Mouse (Mus musculus): ENCODE results near the gene Arhgdia.
"Not testable (repeated sequence)": the region's sequence is repeated elsewhere in the genome, so short reads cannot be mapped to it uniquely, and the experiment has no call there.

The Arhgdia gene

GRCm38 (mm10) chr11:120613976-120614375 lies 32.6 kb upstream of the Arhgdia start:
- peak in 1 of 2 experiments; percentile 43 for DNase-seq (ENCODE audit: inconsistent age in 2 of 2, low spot score in 1 of 2)

GRCm38 (mm10) chr11:120613481-120613972 lies 32.1 kb upstream of the Arhgdia start:
- peak in 1 of 2 experiments; percentile 30 for DNase-seq (ENCODE audit: inconsistent age in 2 of 2, low spot score in 1 of 2)

GRCm38 (mm10) chr11:120612763-120613162 lies 31.3 kb upstream of the Arhgdia start:
- DNase-seq (ENCODE audit: inconsistent age in 2 of 2, low spot score in 1 of 2): peak; percentile 72 to 87

GRCm38 (mm10) chr11:120610477-120611046 lies 29.1 kb upstream of the Arhgdia start:
- peak in 1 of 2 experiments; percentile 32 for DNase-seq (ENCODE audit: inconsistent age in 2 of 2, low spot score in 1 of 2)

GRCm38 (mm10) chr11:120609250-120609649 lies 27.8 kb upstream of the Arhgdia start:
- peak; percentile 66 to 81 for DNase-seq (ENCODE audit: inconsistent age in 2 of 2, low spot score in 1 of 2)

GRCm38 (mm10) chr11:120608241-120609034 lies 27.0 kb upstream of the Arhgdia start, which contains the start of gene Npb:
Gene Npb (plus strand): TSS chr11:120608477.
- DNase-seq (ENCODE audit: inconsistent age in 2 of 2, low spot score in 1 of 2): no peak

GRCm38 (mm10) chr11:120606764-120607163 lies 25.3 kb upstream of the Arhgdia start:
- DNase-seq (ENCODE audit: inconsistent age in 2 of 2, low spot score in 1 of 2): peak in 1 of 2 experiments; percentile 70

GRCm38 (mm10) chr11:120605667-120606066 lies 24.2 kb upstream of the Arhgdia start:
- peak; percentile 45 to 75 for DNase-seq (ENCODE audit: inconsistent age in 2 of 2, low spot score in 1 of 2)

- no peak for DNase-seq (ENCODE audit: inconsistent age in 2 of 2, low spot score in 1 of 2)
Observed at GRCm38 (mm10) chr11:120603545-120603944, 22.1 kb upstream of the Arhgdia start.

- DNase-seq (ENCODE audit: inconsistent age in 2 of 2, low spot score in 1 of 2): no peak
Observed at GRCm38 (mm10) chr11:120600716-120601115, 19.3 kb upstream of the Arhgdia start.

- no peak for DNase-seq (ENCODE audit: inconsistent age in 2 of 2, low spot score in 1 of 2)
Observed at GRCm38 (mm10) chr11:120598990-120599549, 17.6 kb upstream of the Arhgdia start.

DNA sequence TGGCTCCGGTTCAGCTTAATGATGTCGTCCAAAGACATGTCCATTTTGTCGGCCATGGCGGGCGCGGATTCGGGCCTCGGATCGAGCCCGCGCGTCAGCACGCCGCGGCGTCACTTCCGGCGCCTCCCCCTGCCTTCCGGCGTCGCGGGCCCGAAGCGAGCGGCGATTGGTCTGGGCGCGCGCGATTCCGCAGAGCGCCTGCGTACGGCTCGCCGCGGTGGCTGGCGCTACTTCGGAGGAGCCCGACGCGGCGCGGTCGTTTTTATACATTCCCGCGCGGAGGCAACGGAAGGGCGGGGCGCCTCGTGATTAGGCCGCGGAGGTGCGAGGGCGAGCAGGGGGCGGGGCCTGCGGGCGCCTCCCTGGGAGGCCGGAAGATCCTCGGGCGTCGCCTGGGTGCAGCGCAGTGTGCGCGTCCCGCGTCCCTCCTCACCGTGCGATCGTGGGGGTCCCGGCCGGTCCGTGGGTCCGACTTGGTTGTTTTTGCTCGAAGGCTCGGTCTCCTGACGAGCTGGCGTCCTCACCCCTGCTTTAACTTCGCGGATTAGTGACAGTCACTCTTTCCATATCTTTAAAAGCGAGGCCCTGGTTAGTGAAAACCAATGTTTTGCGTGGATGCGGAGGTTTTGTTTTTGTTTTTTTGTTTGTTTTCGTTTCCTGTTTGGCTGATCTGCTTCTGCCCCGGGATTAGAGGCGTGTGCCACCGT lies 17.0 kb upstream of the Arhgdia start, which contains the start of the genes Alyref and Anapc11:
TSS of gene Alyref (minus strand) at position 83 of the 707 bp plus-strand sequence.
TSS of gene Anapc11 (plus strand) at position 139 of the 707 bp plus-strand sequence.
- DNase-seq (ENCODE audit: inconsistent age in 2 of 2, low spot score in 1 of 2): peak; percentile 96 to 97

GRCm38 (mm10) chr11:120597240-120598235 lies 16.1 kb upstream of the Arhgdia start:
- DNase-seq (ENCODE audit: inconsistent age in 2 of 2, low spot score in 1 of 2): peak; percentile 45 to 67

DNA sequence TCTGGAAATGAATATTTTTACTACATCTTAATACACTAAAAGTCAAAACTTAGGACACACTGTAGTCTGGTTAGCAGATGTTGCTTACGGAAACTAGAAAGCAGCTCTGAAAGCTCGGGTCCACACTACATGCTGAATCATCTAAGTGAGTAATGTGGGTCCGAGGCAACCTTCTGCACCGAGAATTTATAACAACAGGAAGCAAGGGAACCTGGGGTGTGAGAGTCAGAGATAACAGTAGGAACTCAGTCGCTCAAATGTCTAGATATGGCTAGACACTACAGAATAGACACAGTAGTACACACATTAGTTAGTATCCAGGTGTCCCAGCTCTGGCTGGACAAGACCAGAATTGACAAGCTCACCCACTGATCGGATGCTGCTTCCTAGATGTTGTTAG lies 7.1 kb upstream of the Arhgdia start:
- DNase-seq (ENCODE audit: inconsistent age in 2 of 2, low spot score in 1 of 2): no peak

DNA sequence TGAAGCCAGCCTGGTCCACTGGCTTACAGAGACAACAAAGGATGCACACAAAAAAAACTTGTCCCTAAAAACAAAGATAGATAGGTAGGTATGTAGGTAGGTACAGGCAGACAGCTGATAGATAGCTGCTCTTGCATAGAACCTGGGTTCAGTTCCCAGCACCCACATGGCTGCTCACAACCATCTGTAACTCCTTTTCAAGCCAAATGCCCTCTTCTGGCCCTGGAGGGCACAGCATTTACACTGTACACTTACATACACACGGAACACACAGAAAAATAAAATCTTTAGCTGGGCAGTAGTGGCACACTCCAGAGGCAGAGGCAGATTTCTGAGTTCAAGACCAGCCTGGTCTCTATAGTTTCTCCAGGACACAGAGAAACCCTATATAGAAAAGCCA lies 2.5 kb upstream of the Arhgdia start:
- DNase-seq (ENCODE audit: inconsistent age in 2 of 2, low spot score in 1 of 2): no peak

DNA sequence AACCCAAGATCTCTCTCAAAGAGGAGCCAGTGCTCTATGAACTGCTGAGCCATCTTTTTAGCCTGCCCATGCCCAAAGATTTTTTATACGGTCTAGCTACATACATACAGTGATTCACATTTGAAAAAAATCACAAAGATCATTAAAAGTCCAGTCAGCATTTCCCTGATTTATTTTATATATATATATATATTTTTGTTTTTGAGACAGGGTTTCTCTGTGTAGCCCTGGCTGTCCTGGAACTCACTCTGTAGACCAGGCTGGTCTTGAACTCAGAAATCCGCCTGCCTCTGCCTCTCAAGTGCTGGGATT lies 1.5 kb upstream of the Arhgdia start:
- not testable (repeated sequence) for DNase-seq (ENCODE audit: inconsistent age in 2 of 2, low spot score in 1 of 2)

DNA sequence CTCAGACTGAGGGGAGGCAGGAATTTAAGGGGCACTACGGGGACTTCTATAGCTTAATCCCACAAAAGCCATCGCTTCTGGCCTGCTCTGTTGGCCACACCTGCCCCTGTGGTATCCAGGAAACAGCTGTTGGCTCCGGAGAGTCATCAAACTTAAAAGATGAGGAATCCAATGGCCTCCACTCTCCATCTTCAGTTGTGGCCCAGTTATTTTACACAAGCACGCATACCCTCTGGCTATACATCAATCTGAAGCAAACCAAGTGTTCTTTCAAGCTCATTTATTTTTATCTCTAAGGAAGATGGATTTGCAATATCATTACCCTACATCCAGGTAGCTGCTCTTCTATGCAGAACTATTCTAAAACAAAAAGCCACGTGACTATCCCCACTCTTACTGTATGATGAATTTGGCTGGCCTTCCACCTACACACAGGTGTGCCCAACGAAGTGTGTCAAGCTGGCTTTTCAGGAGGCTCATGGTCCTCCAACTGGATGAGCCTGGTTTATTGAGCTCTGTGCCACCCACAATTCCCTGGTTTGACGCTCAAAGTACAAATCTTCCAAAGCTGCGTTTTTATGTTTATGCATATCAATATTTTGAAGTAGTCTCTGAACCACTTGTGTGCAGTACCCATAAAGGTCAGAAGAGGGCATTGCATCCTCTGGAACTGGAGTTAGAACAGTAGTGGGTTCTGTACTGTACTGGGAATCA lies 1.0 kb upstream of the Arhgdia start:
- DNase-seq (ENCODE audit: inconsistent age in 2 of 2, low spot score in 1 of 2): peak; percentile 45 to 80

GRCm38 (mm10) chr11:120580871-120581331 lies 523 bp downstream of the Arhgdia start:
- peak; percentile 50 to 81 for DNase-seq (ENCODE audit: inconsistent age in 2 of 2, low spot score in 1 of 2)

GRCm38 (mm10) chr11:120580190-120580589 lies 1.2 kb downstream of the Arhgdia start:
- DNase-seq (ENCODE audit: inconsistent age in 2 of 2, low spot score in 1 of 2): peak; percentile 39 to 63
